Mouse (Mus musculus) CD4-positive helper T cell, adult 2 months (primary cell): ENCODE measurements at regions not wholly inside any gene's neighbourhood (a gene's known extent, or its start where the extent isn't known, plus 50 kb on each side); places are given as distances from the start of the nearest gene placed in this dataset.
A peak's percentile ranks its signal among the peaks of the same experiment; 100 is the strongest.

Experiments
- DNase-seq: peaks from one replicate; pipeline ENCODE4 v3.0.0-alpha.2; 2012; ENCODE audit warnings: low read depth, missing footprints, low spot score

- DNase-seq = no peak
These were observed 98.4 kb upstream of the Atp10a start for GRCm38 (mm10) chr7:58557535-58557934.

- DNase-seq = peak; percentile 35
These were observed 87.2 kb upstream of the Atp10a start for GRCm38 (mm10) chr7:58568807-58569206.

GRCm38 (mm10) chr7:58584241-58584820, 71.6 kb upstream of the Atp10a start:
- peak; percentile 77 for DNase-seq

- no peak for DNase-seq
These were observed 70.2 kb upstream of the Atp10a start for GRCm38 (mm10) chr7:58585626-58586256.

- no peak for DNase-seq
These were observed 60.0 kb upstream of the Atp10a start for GRCm38 (mm10) chr7:58595951-58596350.
